Mouse (Mus musculus): Measurements from ENCODE around the gene Trir. TPM values are rescaled to one million over a fixed set of nuclear protein-coding genes. Genes with fewer than 3 reads are reported as not detected.
A peak's percentile ranks its signal among the peaks of the same experiment; 100 is the strongest.

The Trir gene
- 63.4 and 64.0 TPM in 2 replicates for polyA plus RNA-seq (2015; fragmentation: Nextera tagmentation; extraction: Ambion mirVana)

DNA sequence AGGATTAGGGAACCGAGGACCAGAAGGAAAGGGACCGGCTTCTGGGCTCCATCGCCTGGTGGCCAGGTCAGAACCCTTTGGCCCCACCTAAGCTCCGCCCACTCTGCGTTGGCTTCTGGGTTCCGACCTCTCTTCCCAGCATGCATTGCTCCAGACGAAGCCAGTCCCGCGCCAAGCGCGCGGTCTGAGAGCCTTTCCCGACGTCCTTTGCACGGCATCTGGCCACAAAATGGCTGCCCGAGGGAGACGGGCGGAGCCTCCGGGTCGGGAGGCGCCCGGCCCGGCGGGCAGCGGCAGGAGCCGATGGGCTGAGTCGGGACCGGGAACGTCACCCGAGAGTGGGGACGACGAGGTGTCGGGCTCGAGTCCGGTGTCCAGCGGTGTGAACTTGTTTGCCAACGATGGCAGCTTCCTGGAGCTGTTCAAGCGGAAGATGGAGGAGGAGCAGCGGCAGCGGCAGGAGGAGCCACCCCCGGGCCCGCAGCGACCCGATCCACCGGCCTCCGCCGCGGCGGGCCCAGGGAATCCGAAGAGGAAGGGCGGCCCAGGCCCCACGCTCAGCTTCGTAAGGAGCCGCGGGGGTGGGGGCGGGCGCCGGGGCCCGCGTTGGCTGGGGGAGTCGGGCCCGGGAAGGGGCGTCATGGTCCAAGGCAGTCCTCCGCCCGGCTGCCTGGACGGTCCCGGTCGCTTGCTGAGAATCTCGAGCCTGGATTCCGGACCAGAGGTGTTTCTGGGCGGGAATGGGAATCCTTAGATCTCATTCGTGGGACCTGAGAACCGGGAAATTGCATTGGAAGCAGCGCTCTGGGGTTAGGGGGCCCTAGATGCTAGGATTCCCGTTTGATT, at the start of gene Trir:
Trir (plus strand) TSS at position 154 of the 846 bp plus-strand sequence.
- H3K27ac ChIP-seq (ENCODE audit: low read length): peak within 1 kb of the TSS; percentile 93
- under 1% methylated on average over 73 of the region's 75 CpGs for WGBS
- H3K4me1 ChIP-seq (ENCODE audit: control insufficient read depth, insufficient read depth, low read length): peaks cover 34% of the 10 kb centered on the region
- peak within 1 kb of the TSS; percentile 100 for H3K9ac ChIP-seq (ENCODE audit: low read length)
- H3K9me3 ChIP-seq (replicated peaks; ENCODE audit: control insufficient read depth, low read length): no peaks in the 10 kb centered on the region
- peak within 1 kb of the TSS; percentile 100 for H3K4me3 ChIP-seq (replicated peaks; ENCODE audit: low read length)
- peaks cover 11% of the 10 kb centered on the region for H3K36me3 ChIP-seq (ENCODE audit: control insufficient read depth, insufficient read depth, low read length)
- no peaks in the 10 kb centered on the region for H3K27me3 ChIP-seq (ENCODE audit: control insufficient read depth, insufficient read depth, low read length)
- peak within 1 kb of the TSS; percentile 99 for H3K4me2 ChIP-seq (ENCODE audit: low read depth, low read length)
- peak; percentile 88 for ATAC-seq (ENCODE audit: insufficient read depth, low FRiP score)

DNA sequence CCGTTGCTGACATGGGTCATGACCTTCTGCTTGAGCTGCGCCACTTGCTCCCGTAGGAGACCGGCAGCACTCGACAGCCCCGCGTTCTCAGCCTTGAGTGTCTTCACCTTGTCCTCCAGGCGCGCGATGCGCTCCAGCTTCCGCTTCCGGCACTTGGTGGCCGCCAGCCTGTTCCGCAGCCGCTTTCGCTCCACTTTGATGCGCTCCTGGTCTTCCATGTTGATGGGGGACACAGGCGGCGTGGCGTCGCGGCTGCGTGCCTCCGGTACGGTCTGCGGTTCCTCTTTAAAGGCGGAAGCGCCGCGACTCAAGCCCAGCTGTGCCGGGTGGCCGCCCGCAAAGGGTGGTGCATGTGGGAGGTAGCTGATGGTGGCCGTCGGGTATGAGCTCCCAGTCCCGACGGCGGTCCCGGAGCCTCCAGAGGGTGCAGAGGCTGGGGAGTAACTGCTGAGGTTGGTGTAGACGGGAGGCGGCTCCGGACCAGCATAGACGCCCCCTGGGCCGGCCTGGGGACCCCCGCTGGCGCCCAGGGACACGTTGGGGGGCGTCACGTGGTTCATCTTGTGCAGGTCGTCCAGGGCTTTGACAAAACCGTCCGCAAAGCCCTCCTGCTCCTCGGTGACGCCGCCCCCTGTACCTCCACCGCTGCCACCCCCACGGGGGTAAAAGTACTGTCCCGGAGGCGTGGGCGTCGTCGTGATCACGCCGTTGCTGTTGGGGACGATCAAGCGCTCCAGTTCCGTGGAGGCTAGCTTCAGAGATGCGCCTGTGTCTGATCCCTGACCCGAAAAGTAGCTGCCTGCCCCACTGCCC, 49.0 kb upstream of the Trir start:
- WGBS: under 1% methylated on average over 70 of the region's 70 CpGs
- ATAC-seq (ENCODE audit: insufficient read depth, low FRiP score): no peak
- H3K36me3 ChIP-seq (ENCODE audit: control insufficient read depth, insufficient read depth, low read length): no peaks in the 10 kb centered on the region

DNA sequence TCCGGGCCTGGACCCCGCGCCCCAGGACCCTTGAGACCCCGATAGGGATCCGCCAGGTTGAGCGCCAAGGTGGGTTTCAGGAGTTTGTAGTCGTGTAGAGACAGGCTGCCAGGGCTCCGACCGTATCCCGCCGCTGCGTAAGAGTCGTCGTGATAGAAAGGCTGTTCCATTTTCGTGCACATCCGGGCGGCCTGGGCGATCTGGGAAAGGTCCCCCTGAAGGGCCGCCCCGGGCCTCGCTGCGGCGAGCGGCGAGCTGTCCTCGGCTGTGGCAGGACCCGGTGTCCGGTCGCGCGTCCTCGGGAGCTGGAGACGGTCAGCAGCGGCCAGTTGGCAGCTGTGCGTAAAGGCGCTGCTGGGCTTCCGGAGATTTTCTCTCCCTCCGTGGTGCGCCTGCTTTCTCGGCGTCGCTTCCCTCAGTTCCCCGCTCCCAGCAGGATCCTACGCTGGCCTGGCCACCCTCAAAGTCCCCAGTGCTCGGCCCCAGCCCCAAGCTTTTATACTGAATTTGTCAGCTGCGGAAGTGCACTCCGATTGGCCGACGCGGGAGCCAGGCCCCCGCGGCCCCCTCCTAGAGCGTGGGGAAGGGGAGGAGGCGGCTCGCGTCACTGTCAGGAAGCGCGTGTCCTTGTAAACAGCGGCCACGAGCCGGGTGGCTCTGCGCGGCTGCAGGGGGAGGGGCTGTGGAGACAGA, 48.2 kb upstream of the Trir start, which contains the start of gene Junb:
Junb (minus strand) TSS at position 471 of the 693 bp plus-strand sequence.
- H3K4me1 ChIP-seq (ENCODE audit: control insufficient read depth, insufficient read depth, low read length): peaks cover 53% of the 10 kb centered on the region

More for the DNA sequence above, 49.0 kb upstream of the Trir start:
- H3K4me2 ChIP-seq (ENCODE audit: low read depth, low read length): peak overlapping the region; percentile 90
- peak overlapping the region; percentile 87 for H3K9ac ChIP-seq (ENCODE audit: low read length)
- H3K4me3 ChIP-seq (replicated peaks; ENCODE audit: low read length): peak overlapping the region; percentile 72
- no peaks in the 10 kb centered on the region for H3K9me3 ChIP-seq (replicated peaks; ENCODE audit: control insufficient read depth, low read length)
- H3K27ac ChIP-seq (ENCODE audit: low read length): peak overlapping the region; percentile 94
- H3K27me3 ChIP-seq (ENCODE audit: control insufficient read depth, insufficient read depth, low read length): no peaks in the 10 kb centered on the region
- peaks cover 51% of the 10 kb centered on the region for H3K4me1 ChIP-seq (ENCODE audit: control insufficient read depth, insufficient read depth, low read length)

GRCm38 (mm10) chr8:84979599-84980421, 46.8 kb upstream of the Trir start:
- peak overlapping the region; percentile 94 for H3K27ac ChIP-seq (ENCODE audit: low read length)
- peak overlapping the region; percentile 87 for H3K9ac ChIP-seq (ENCODE audit: low read length)
- H3K36me3 ChIP-seq (ENCODE audit: control insufficient read depth, insufficient read depth, low read length): no peaks in the 10 kb centered on the region
- H3K4me2 ChIP-seq (ENCODE audit: low read depth, low read length): peak overlapping the region; percentile 90
- ATAC-seq (ENCODE audit: insufficient read depth, low FRiP score): peak; percentile 54
- no peaks in the 10 kb centered on the region for H3K27me3 ChIP-seq (ENCODE audit: control insufficient read depth, insufficient read depth, low read length)
- 2% methylated on average over 42 of the region's 42 CpGs for WGBS
- H3K9me3 ChIP-seq (replicated peaks; ENCODE audit: control insufficient read depth, low read length): no peaks in the 10 kb centered on the region
- H3K4me3 ChIP-seq (replicated peaks; ENCODE audit: low read length): peak overlapping the region; percentile 72
- peaks cover 59% of the 10 kb centered on the region for H3K4me1 ChIP-seq (ENCODE audit: control insufficient read depth, insufficient read depth, low read length)

More for the DNA sequence above, 48.2 kb upstream of the Trir start, which contains the start of gene Junb:
- no peaks in the 10 kb centered on the region for H3K27me3 ChIP-seq (ENCODE audit: control insufficient read depth, insufficient read depth, low read length)
- no peaks in the 10 kb centered on the region for H3K36me3 ChIP-seq (ENCODE audit: control insufficient read depth, insufficient read depth, low read length)
- peak within 1 kb of the TSS; percentile 72 for H3K4me3 ChIP-seq (replicated peaks; ENCODE audit: low read length)
- peak within 1 kb of the TSS; percentile 94 for H3K27ac ChIP-seq (ENCODE audit: low read length)
- WGBS: under 1% methylated on average over 60 of the region's 63 CpGs
- no peaks in the 10 kb centered on the region for H3K9me3 ChIP-seq (replicated peaks; ENCODE audit: control insufficient read depth, low read length)
- peak within 1 kb of the TSS; percentile 90 for H3K4me2 ChIP-seq (ENCODE audit: low read depth, low read length)
- peak within 1 kb of the TSS; percentile 87 for H3K9ac ChIP-seq (ENCODE audit: low read length)
- ATAC-seq (ENCODE audit: insufficient read depth, low FRiP score): peak; percentile 59

DNA sequence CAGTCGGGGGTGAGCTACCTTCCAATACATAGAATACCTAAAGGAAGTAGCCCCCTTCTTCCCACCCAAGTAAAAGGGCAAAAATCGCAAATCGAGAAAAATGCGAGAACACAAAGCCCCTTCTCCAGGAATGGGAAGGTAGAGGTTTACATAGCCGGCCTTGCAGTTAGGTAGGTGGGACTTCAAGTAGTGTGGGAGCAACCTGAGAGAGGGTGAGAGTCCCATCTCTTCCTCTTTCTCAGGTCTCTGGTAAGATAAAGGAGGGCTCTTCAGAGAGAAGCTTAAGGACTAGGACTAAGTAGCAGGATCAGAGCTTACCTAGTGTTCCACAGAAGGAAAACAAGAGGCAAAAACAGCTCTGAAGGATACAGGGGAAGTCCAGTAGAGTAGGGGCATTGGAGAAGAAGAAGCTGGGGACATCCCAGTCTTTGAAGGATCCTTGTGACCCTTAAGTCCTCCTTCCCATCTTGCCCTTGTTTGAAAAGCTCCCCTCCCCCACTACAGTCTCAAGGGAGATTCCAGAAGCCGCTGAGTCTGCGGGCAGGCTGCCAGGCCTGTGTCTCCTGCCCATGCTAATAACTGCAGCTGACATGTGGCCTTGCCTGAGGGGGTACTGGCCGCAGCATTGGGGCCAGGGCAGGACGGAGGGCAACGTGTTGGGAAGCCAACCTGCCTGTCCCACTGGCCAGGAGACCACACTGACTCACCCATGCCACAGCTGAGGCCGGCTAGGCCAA, 45.8 kb upstream of the Trir start:
- peaks cover 63% of the 10 kb centered on the region for H3K4me1 ChIP-seq (ENCODE audit: control insufficient read depth, insufficient read depth, low read length)
- no peaks in the 10 kb centered on the region for H3K9me3 ChIP-seq (replicated peaks; ENCODE audit: control insufficient read depth, low read length)
- peak overlapping the region; percentile 94 for H3K27ac ChIP-seq (ENCODE audit: low read length)
- ATAC-seq (ENCODE audit: insufficient read depth, low FRiP score): no peak
- no peaks in the 10 kb centered on the region for H3K36me3 ChIP-seq (ENCODE audit: control insufficient read depth, insufficient read depth, low read length)
- 30% methylated on average over 11 of the region's 11 CpGs for WGBS
- peak overlapping the region; percentile 87 for H3K9ac ChIP-seq (ENCODE audit: low read length)
- H3K4me2 ChIP-seq (ENCODE audit: low read depth, low read length): peak overlapping the region; percentile 90
- peak overlapping the region; percentile 72 for H3K4me3 ChIP-seq (replicated peaks; ENCODE audit: low read length)
- H3K27me3 ChIP-seq (ENCODE audit: control insufficient read depth, insufficient read depth, low read length): no peaks in the 10 kb centered on the region

DNA sequence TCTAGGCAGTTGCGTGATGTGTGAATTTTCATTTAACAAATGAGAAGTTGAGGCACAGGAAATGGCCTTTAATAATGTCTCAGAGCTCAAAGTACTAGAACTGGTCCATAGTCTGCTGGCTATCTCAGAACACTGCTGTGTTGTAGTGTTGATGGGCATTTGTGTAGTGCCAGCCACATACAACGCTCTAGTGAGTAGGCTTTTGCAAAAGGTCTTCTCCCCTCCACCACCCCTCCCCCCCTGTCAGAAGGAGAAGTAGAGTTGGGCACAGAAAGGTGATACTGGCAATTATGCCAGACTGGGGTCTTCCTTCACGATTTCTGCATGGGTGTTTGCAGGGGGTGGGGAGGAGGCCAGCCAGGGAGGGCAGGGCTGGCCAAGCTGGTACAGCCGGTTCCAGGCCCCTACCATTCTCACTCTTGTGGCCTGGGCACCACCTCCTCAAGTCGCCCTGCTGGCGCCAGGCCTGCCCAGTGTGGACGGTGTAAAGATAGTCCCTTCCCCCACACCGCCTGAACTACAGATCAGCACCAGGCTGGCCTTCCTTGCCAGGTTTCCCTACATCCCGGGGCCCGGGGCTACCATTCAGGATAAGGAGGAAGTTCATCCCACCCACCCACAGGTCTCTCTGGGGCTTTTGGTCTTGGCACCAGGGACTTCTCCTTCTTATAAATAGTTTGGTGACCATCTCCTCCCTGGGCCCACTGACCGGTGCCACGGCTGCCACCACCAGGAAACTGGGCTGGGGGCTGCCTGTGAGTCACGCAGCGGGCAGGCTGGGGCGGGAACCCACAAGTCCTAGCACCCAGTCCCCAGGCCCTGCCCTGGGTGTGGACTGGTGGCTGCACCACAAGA, 44.8 kb upstream of the Trir start:
- peak overlapping the region; percentile 94 for H3K27ac ChIP-seq (ENCODE audit: low read length)
- no peak for ATAC-seq (ENCODE audit: insufficient read depth, low FRiP score)
- peak overlapping the region; percentile 12; the same call in 1 of the 2 replicates for H3K4me2 ChIP-seq (ENCODE audit: low read depth, low read length)
- H3K9me3 ChIP-seq (replicated peaks; ENCODE audit: control insufficient read depth, low read length): no peaks in the 10 kb centered on the region
- peaks cover 61% of the 10 kb centered on the region for H3K4me1 ChIP-seq (ENCODE audit: control insufficient read depth, insufficient read depth, low read length)
- WGBS: 68% methylated on average over 15 of the region's 15 CpGs
- no peak overlapping the region for H3K4me3 ChIP-seq (replicated peaks; ENCODE audit: low read length)
- H3K27me3 ChIP-seq (ENCODE audit: control insufficient read depth, insufficient read depth, low read length): no peaks in the 10 kb centered on the region
- no peaks in the 10 kb centered on the region for H3K36me3 ChIP-seq (ENCODE audit: control insufficient read depth, insufficient read depth, low read length)
- peak overlapping the region; percentile 11; the same call in 1 of the 2 replicates for H3K9ac ChIP-seq (ENCODE audit: low read length)

DNA sequence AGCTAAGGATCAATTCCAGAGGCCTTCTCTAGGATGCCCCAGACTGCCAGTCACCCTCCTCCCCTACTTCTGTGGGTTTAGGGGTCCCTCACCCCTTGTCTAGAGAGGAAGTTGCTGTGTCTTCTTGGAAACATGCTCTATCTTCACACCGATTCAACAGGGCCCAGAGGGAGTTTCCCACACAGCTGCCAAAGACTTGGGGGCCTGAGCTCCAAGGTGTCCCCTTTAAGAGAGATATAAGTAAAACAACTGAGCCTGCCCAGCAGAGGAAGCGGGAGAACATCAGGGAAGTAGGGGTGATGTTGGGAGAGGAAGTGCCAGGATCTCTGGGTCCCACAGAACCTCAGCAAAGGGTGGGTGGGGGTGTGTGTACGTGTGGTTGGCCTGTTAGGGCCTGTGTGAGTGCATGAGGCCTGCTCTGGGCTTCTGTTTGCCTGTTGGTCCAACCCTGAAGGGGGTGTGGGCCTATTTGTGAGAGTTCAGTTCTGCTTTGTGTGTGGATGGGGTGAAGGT, 44.1 kb upstream of the Trir start:
- Histone ChIP-seq H3K9me3 (replicated peaks; ENCODE audit: control insufficient read depth, low read length) (no peaks in the 10 kb centered on the region), H3K27ac (ENCODE audit: low read length) (peak overlapping the region; percentile 94), H3K36me3 (ENCODE audit: control insufficient read depth, insufficient read depth, low read length) (no peaks in the 10 kb centered on the region), H3K4me1 (ENCODE audit: control insufficient read depth, insufficient read depth, low read length) (peaks cover 62% of the 10 kb centered on the region), H3K27me3 (ENCODE audit: control insufficient read depth, insufficient read depth, low read length) (no peaks in the 10 kb centered on the region), H3K4me3 (replicated peaks; ENCODE audit: low read length) (no peak overlapping the region), H3K9ac (ENCODE audit: low read length) (peak overlapping the region; percentile 11), H3K4me2 (ENCODE audit: low read depth, low read length) (peak overlapping the region; percentile 12; the same call in 1 of the 2 replicates)
- no peak for ATAC-seq (ENCODE audit: insufficient read depth, low FRiP score)
- WGBS: 35% methylated on average over 3 of the region's 3 CpGs

Data from stomach, embryonic 16.5 days (tissue).